Mouse (Mus musculus) erythroblast, adult 5-6 weeks (primary cell): Measurements from ENCODE around the gene Pitx1. TPM values are rescaled to one million over a fixed set of nuclear protein-coding genes. Genes with fewer than 3 reads are reported as not detected.

ENCODE experiments used
- ATAC-seq: replicated peaks from 2 replicates; pipeline ENCODE4 v1.8.0; 2016; ENCODE audit warnings: moderate number of reproducible peaks, mild to moderate bottlenecking, moderate TSS enrichment, inconsistent platforms; ENCODE audit not compliant: poor library complexity, low FRiP score, severe bottlenecking
- total RNA-seq, 2 experiments: library from RNA; stranded (forward) in 1 of 2; stranded (reverse) in 1 of 2; fragments of 150-400 nt in 1 of 2; fragments of 200-764, 138-1000 nt in 1 of 2; gene quantifications; 2 replicates each; pipeline versions ENCODE4 v1.2.3 to v1.2.4; 2015 to 2017; ENCODE audit warnings: low replicate concordance in 2 of 2

Pitx1 gene
- total RNA-seq (2015; ENCODE audit: low replicate concordance), result 0.58 TPM in 1 of 2 replicates, not detected in the other
- not detected in 2 replicates for total RNA-seq (2017; ENCODE audit: low replicate concordance)

DNA sequence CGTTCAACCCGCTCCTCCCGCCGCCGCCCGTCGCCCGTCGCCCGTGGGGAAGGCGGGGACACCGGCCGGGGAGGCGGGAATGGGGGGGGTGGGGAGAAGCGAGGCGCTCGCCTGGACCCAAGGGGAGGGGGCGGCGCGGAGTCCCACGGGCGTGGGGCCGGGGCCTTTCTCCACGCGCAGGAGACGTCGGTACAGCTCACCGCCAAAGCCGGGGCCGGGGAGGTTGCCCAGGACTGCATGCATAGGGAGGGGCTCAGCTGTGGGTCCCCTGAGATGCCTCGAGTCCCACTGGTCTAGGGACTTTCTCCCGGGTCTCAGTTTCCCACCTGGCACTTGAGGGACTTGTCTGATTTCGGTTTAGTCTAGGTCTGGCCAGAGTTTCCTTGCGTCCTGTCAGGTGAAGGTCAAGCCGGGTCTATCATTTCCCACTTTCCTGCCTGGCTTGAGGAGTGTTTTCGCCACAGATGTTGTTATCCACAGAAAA lies at the start of gene Pitx1:
Gene Pitx1, minus strand, starts transcription at position 51 of the 484 bp plus-strand sequence.
- no peak for ATAC-seq

GRCm38 (mm10) chr13:55881431-55882202 lies 45.6 kb upstream of the Pitx1 start:
- no peak for ATAC-seq

DNA sequence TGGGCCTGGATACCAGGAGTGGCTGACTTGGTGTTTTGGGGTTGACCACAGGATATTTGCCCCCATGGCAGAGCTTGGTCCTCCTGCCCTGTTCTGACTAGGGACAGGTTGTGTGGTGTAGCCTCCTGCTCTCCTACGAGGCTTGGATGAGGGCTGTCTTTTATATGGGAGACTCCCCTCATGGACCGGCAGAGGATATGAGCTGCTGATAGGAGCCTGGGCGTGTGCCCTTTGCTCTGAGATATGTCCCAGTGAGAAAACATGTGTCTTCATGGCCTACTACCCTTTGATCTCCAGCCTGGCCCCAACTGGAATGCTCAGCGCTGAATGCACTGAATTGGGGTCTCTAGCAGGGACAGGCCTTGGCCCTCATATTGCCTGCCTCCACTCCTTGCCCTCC lies 42.4 kb upstream of the Pitx1 start:
- ATAC-seq, result no peak

DNA sequence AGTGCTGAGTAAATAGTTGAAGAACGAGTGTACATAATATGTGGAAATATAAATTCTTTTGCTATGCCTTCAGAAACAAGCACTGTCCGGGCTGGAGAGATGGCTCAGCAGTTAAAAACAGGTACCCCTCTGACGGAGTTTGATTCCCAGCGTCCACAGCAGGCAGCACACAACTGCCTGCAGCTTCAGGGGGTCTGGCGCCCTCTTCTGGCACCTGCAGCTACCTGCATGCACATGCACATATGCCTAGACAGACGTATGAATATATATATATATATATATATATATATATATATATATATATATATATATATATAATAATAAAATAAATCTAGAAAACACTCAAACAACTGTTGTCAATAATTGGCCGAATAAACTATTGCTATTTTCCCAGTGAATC lies 35.4 kb upstream of the Pitx1 start:
- no peak for ATAC-seq

DNA sequence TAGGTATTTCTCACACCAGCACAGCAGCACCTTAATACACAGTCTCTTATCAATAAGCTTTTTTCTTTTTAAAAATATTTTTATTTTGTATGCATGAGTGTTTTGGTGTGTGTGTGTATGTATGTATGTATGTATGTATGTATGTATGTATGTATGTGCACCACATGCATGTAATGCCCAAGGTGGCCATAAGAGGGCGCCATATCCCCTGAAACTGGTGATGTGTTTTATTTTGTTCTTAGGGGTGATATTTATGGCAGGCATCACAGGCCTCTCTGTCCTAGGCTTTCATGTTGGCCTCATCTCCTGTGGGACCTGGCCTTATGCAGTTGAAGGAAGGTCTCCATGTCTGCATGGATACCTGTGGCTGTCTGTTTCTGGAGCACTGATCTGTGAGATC lies 34.0 kb upstream of the Pitx1 start:
- no peak for ATAC-seq

GRCm38 (mm10) chr13:55867540-55868103 lies 31.6 kb upstream of the Pitx1 start:
- ATAC-seq, result no peak

- no peak for ATAC-seq
Measured at GRCm38 (mm10) chr13:55860483-55860882, 24.5 kb upstream of the Pitx1 start.

GRCm38 (mm10) chr13:55858463-55858862 lies 22.5 kb upstream of the Pitx1 start:
- no peak for ATAC-seq

DNA sequence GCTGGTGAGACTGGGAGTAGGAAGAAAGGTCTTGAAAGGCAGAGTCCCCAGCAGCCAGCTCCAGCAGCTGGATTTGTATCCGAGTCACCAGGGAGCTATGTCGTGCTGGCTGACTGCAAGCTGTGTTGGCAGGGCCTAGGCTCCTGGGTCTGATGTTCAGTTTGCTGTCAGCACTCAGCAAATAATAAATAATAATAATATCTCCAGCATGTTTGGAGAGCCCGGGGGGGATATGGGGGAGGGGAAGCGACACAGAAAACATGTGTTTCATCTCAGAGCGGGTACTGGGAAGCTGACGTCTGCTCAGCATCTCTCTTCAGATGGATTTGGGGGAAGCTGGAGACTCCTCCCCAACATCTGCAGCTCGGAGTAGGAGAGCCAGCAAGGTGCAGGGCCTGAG lies 19.8 kb upstream of the Pitx1 start:
- ATAC-seq, result no peak

- no peak for ATAC-seq
Measured at GRCm38 (mm10) chr13:55852205-55852604, 16.2 kb upstream of the Pitx1 start.

- ATAC-seq, result no peak
Measured at GRCm38 (mm10) chr13:55850726-55851125, 14.7 kb upstream of the Pitx1 start.

DNA sequence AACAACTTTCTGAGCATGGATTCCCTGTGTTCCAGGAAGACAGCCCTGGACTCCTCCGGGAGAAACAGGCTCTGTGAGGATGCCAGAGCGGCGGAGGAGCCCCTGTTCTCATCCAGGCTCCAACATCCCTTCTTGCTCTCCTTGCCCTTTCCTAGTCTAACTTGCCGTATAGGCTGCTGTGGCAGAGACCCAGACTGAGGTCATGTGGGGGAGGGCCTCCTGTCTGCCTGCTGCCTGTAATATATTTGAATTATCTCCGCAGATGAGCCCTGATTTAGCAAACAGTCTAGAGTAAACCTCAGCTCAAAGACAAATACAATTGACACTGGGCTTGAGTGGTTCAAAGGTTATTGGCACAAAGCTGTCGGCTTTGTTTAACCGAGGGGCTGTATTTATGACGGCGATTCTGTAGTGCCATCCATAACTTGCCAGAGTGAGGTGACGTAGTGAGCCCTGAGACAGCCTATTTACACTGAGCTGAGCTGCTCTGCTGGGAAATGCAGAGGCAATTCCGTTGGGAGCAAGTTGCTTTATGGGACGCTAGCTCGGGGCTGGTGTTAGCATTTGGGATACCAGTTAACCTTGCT lies 12.7 kb upstream of the Pitx1 start:
- ATAC-seq, result no peak

DNA sequence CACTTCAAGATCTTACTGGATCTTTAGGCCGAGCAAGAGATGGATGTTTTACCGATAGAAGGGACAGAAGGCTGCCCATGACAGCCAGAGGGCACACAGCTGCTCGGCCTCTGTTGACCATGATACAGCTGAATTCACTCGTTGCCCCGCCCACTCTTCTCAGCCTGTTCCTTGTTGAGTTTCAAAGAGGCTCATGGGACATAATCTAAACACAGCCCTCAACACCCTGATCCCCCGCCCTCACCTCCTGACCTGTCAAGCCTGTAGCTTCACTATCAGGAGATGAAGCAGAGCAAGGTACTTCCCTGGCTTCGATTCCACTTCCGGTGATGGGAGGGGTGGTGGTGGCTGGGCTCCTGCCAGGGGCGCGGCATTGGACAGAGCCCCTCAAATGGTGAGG lies 11.8 kb upstream of the Pitx1 start:
- ATAC-seq, result no peak

DNA sequence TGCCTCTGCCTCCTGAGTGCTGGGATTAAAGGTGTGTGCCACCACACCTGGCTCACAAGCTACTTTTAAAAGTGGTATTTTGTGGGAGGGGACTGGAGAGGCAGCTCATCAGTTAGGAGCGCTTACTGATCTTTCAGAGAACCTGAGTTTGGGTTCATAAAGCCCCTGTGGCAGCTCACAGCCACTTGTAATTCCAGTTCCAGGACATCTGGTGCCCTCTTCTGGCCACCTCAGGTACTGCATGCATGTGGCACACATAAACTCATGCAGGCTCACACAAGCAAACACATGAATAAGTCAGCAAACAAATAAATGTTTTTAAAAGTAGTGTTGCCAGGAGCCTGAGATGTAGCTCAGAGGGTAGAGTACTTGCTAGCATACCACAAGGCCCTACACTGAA lies 7.7 kb upstream of the Pitx1 start:
- ATAC-seq, result no peak

DNA sequence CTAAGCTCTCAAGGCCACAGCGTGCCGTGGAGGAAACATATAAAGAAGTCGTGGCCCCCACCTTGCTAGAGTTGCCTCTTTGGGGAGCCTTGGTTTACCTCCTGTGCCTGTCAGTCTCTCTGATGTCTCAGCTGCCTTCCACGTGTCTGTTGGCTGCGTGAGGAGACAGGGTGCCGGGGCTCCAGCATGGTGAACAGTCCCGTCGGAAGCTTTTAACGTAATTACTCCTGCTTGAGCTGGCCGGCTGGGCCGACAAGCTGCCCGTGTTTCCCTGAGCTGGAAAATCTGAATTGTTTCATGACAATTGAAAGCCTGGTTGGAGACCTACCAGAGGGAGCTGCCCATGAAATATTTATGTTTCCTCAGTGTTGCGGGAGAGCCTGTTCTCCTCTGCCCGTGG lies 4.2 kb upstream of the Pitx1 start:
- ATAC-seq, result no peak

- no peak for ATAC-seq
Measured at GRCm38 (mm10) chr13:55836786-55837780, 1.1 kb upstream of the Pitx1 start.

DNA sequence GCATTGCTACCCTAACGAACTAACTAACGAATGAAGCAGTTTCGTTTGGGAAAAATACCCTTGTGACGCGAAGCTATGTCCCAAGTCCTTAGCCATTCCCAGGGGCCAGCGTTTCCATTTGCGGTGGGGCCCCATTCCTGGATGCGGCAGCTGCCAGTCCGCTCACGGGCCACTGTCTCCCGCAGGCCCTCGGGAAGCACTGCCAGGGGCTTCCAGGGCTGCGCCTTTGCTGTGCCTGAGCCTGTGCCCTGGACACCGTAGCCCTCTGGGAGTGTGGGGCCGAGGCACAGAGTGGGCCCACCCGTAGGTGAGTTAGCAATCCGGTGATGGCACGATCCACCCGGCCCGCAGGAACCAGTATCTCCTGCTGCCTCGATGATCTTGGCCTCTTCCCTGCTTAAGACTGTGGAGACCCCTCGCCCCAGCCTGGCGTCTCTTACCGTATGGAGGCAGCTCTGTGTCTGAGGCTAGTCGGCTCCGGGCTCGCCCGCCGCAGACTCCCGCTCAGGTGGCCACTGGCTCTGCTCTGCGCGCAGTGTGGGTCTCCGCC lies 369 bp downstream of the Pitx1 start:
- no peak for ATAC-seq

DNA sequence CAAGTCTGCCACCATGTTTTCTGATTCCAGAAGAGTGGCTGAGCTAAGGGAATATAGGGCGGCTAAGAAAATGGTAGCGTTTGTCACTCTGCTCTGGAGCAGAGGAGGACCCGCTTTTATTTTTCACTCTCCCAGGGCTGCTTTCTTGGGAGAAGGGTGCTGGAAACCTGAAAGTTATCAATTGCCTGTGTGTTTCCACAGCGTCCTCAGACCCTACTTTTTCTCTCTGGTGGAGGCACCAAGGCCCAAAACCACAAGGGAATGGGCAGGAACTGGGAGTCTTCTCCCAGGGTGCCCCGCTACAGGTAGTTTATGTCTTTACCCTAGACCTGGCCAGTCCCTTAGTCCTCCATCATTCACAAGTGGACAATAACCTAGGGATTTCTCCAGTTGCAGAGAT lies 1.3 kb downstream of the Pitx1 start:
- ATAC-seq, result no peak

DNA sequence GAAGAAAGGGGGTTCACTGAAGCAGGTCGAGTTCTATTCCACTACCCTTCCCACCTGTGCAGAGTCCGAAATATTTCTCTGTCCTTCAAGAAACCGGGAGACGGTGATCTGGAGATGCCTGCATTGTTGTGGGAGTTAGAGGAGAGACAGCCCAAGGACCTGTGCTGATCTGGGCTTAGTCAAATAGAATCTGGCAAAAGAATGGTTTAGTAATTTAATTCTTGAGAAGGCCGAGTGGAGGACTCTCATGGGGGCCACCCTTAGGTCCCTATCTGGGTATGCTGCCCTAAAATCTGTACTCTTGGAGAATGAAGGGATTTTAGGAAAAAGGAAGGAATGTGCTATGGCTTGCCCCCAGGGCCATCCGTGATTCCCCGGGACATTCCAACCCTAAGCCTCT lies 2.1 kb downstream of the Pitx1 start:
- no peak for ATAC-seq

DNA sequence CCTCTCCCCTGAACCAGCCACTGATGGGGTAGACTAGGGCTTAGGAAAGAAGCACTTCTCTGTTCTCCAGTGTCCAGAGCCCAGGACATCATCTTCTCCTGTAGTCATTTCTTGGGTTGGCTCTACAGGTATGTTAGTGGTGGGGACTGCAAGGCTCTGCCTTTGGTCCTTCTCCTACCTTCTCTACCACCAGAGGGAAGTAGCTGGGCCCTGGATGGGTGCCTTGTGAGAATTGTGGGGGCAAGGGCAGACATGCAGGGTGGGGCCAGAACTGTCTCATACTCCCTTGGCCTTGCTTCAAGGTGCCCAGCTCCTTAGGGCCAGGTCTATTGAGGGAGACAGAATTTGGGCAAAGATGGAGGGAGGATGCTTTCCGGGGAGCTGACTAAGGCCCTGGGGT lies 3.4 kb downstream of the Pitx1 start:
- no peak for ATAC-seq
